Mouse (Mus musculus) forebrain, embryonic 12.5 days (tissue): ENCODE data around the gene Rab21. TPM values are rescaled to one million over a fixed set of nuclear protein-coding genes. Genes with fewer than 3 reads are reported as not detected.
"Not testable (repeated sequence)": the region's sequence is repeated elsewhere in the genome, so short reads cannot be mapped to it uniquely, and the experiment has no call there.

ENCODE experiments used
- ATAC-seq: fragments of 200-750 bp; cut with Nextera tagmentation; 2 replicates; pipeline ENCODE4 v1.8.0; 2017; ENCODE audit warnings: moderate TSS enrichment; ENCODE audit not compliant: low FRiP score
- H3K27ac ChIP-seq: fragments of 300-500 bp; sonication (generic); 2 replicates; pipeline ENCODE4 v1.5.1; 2016; ENCODE audit warnings: mild to moderate bottlenecking
- H3K27me3 ChIP-seq: fragments of 300-500 bp; sonication (generic); 2 replicates; pipeline ENCODE4 v1.6.1; 2016; ENCODE audit warnings: mild to moderate bottlenecking
- H3K36me3 ChIP-seq: fragments of 300-500 bp; sonication (generic); replicated peaks from 2 replicates; pipeline ENCODE4 v1.6.1; 2016; ENCODE audit warnings: mild to moderate bottlenecking
- H3K4me1 ChIP-seq: fragments of 300-500 bp; sonication (generic); 2 replicates; pipeline ENCODE4 v1.6.1; 2016
- H3K4me2 ChIP-seq: fragments of 300-500 bp; sonication (generic); 2 replicates; pipeline ENCODE4 v1.6.1; 2016; ENCODE audit warnings: mild to moderate bottlenecking, moderate library complexity
- H3K4me3 ChIP-seq: fragments of 300-500 bp; sonication (generic); replicated peaks from 2 replicates; pipeline ENCODE4 v1.5.1; 2016; ENCODE audit warnings: mild to moderate bottlenecking
- H3K9ac ChIP-seq: fragments of 300-500 bp; sonication (generic); 2 replicates; pipeline ENCODE4 v1.6.1; 2016; ENCODE audit warnings: mild to moderate bottlenecking
- H3K9me3 ChIP-seq: fragments of 300-500 bp; sonication (generic); 2 replicates; pipeline ENCODE4 v1.6.1; 2016
- WGBS: fragments of 180-500 bp; shearing (Covaris S2); methylation state at CpG from one replicate; pipeline ENCODE4 v1.1.7; 2016; 5-methylcytosine and 5-hydroxymethylcytosine counted together
- polyA plus RNA-seq: library from polyadenylated mRNA; unstranded; fragments of >200 nt; fragmentation: Nextera tagmentation; extraction: Ambion mirVana; gene quantifications from 2 replicates; pipeline ENCODE4 v1.2.1, GENCODE M21; 2016

The Rab21 gene
- polyA plus RNA-seq, 1 experiment from 2014 or later = 5.3 TPM

GRCm38 (mm10) chr10:115321317-115322035, 6.1 kb upstream of the Rab21 start:
- H3K9me3 ChIP-seq = no peaks in the 10 kb centered on the region
- 58% methylated on average over 5 of the region's 5 CpGs for WGBS
- H3K36me3 ChIP-seq = no peaks in the 10 kb centered on the region
- H3K27me3 ChIP-seq = peaks cover 9% of the 10 kb centered on the region; the same call in 1 of the 2 replicates
- no peak overlapping the region for H3K9ac ChIP-seq
- no peak overlapping the region for H3K4me3 ChIP-seq
- no peak overlapping the region for H3K27ac ChIP-seq
- no peak for ATAC-seq
- H3K4me2 ChIP-seq = no peak overlapping the region
- H3K4me1 ChIP-seq = no peaks in the 10 kb centered on the region

GRCm38 (mm10) chr10:115318388-115318787, 3.0 kb upstream of the Rab21 start:
- H3K4me2 ChIP-seq, ATAC-seq: not testable (repeated sequence)
- 70% methylated on average over 3 of the region's 3 CpGs for WGBS

GRCm38 (mm10) chr10:115316313-115316712, 919 bp upstream of the Rab21 start:
- H3K4me1 ChIP-seq = peaks cover 24% of the 10 kb centered on the region
- no peaks in the 10 kb centered on the region for H3K27me3 ChIP-seq
- peak overlapping the region; percentile 82 for H3K4me2 ChIP-seq
- H3K27ac ChIP-seq = 0 out of 2 replicates have a peak overlapping the region, but pooled peaks have one; percentile 94
- no peak overlapping the region for H3K9ac ChIP-seq
- H3K36me3 ChIP-seq = no peaks in the 10 kb centered on the region
- H3K4me3 ChIP-seq = peak overlapping the region; percentile 88; the same call in 1 of the 2 replicates
- no peaks in the 10 kb centered on the region for H3K9me3 ChIP-seq
- ATAC-seq = no peak
- WGBS = 59% methylated on average over 11 of the region's 11 CpGs

More at GRCm38 (mm10) chr10:115318388-115318787, 3.0 kb upstream of the Rab21 start:
- H3K27ac ChIP-seq, H3K27me3 ChIP-seq, H3K9me3 ChIP-seq, H3K36me3 ChIP-seq, H3K4me3 ChIP-seq, H3K4me1 ChIP-seq, H3K9ac ChIP-seq: not testable (repeated sequence)

- peak overlapping the region; percentile 82 for H3K4me2 ChIP-seq
- WGBS = 2% methylated on average over 57 of the region's 73 CpGs
- H3K9me3 ChIP-seq = no peaks in the 10 kb centered on the region
- peak; percentile 74 for ATAC-seq
- H3K27me3 ChIP-seq = no peaks in the 10 kb centered on the region
- peak overlapping the region; percentile 88 for H3K4me3 ChIP-seq
- H3K36me3 ChIP-seq = no peaks in the 10 kb centered on the region
- H3K27ac ChIP-seq = peak overlapping the region; percentile 94
- peaks cover 24% of the 10 kb centered on the region for H3K4me1 ChIP-seq
- H3K9ac ChIP-seq = peak overlapping the region; percentile 83
These were observed 577 bp downstream of the Rab21 start for GRCm38 (mm10) chr10:115314582-115315452.

GRCm38 (mm10) chr10:115314287-115314581, 1.2 kb downstream of the Rab21 start:
- ATAC-seq = no peak
- H3K9ac ChIP-seq = peak overlapping the region; percentile 83
- H3K27me3 ChIP-seq = no peaks in the 10 kb centered on the region
- no peaks in the 10 kb centered on the region for H3K36me3 ChIP-seq
- H3K27ac ChIP-seq = no peak overlapping the region
- H3K4me1 ChIP-seq = peaks cover 24% of the 10 kb centered on the region
- peak overlapping the region; percentile 82 for H3K4me2 ChIP-seq
- H3K4me3 ChIP-seq = peak overlapping the region; percentile 88
- 33% methylated on average over 6 of the region's 6 CpGs for whole genome bisulfite sequencing
- H3K9me3 ChIP-seq = no peaks in the 10 kb centered on the region

GRCm38 (mm10) chr10:115313641-115314286, 1.6 kb downstream of the Rab21 start:
- Histone ChIP-seq H3K27me3 (no peaks in the 10 kb centered on the region), H3K4me1 (peaks cover 24% of the 10 kb centered on the region), H3K9me3 (no peaks in the 10 kb centered on the region), H3K9ac (peak overlapping the region; percentile 83), H3K36me3 (no peaks in the 10 kb centered on the region), H3K27ac (no peak overlapping the region), H3K4me3 (peak overlapping the region; percentile 88), H3K4me2 (peak overlapping the region; percentile 82)
- WGBS = 67% methylated on average over 14 of the region's 14 CpGs
- no peak for ATAC-seq

- WGBS = 57% methylated on average over 3 of the region's 3 CpGs
These were observed 2.7 kb downstream of the Rab21 start for GRCm38 (mm10) chr10:115312732-115313131.

GRCm38 (mm10) chr10:115312194-115312593, 3.2 kb downstream of the Rab21 start:
- Histone ChIP-seq H3K9ac (no peak overlapping the region), H3K27ac (no peak overlapping the region), H3K4me2 (no peak overlapping the region), H3K4me1 (peaks cover 24% of the 10 kb centered on the region), H3K27me3 (no peaks in the 10 kb centered on the region), H3K4me3 (no peak overlapping the region), H3K36me3 (no peaks in the 10 kb centered on the region), H3K9me3 (no peaks in the 10 kb centered on the region)
- WGBS = 88% methylated on average over 5 of the region's 5 CpGs
- ATAC-seq = no peak

More at GRCm38 (mm10) chr10:115312732-115313131, 2.7 kb downstream of the Rab21 start:
- no peaks in the 10 kb centered on the region for H3K36me3 ChIP-seq
- peaks cover 24% of the 10 kb centered on the region for H3K4me1 ChIP-seq
- H3K9ac ChIP-seq = no peak overlapping the region
- no peaks in the 10 kb centered on the region for H3K27me3 ChIP-seq
- H3K4me3 ChIP-seq = no peak overlapping the region
- no peaks in the 10 kb centered on the region for H3K9me3 ChIP-seq
- no peak for ATAC-seq
- no peak overlapping the region for H3K27ac ChIP-seq
- no peak overlapping the region for H3K4me2 ChIP-seq

- Histone ChIP-seq H3K4me1 (peaks cover 24% of the 10 kb centered on the region), H3K9me3 (no peaks in the 10 kb centered on the region), H3K27me3 (no peaks in the 10 kb centered on the region), H3K4me3 (no peak overlapping the region), H3K27ac (no peak overlapping the region), H3K9ac (no peak overlapping the region), H3K4me2 (no peak overlapping the region), H3K36me3 (no peaks in the 10 kb centered on the region)
- WGBS = 87% methylated on average over 14 of the region's 14 CpGs
- no peak for ATAC-seq
These were observed 4.0 kb downstream of the Rab21 start for GRCm38 (mm10) chr10:115311263-115311965.

GRCm38 (mm10) chr10:115309191-115309590, 6.2 kb downstream of the Rab21 start:
- Histone ChIP-seq H3K27ac (no peak overlapping the region), H3K4me3 (no peak overlapping the region), H3K9ac (no peak overlapping the region), H3K27me3 (no peaks in the 10 kb centered on the region), H3K9me3 (no peaks in the 10 kb centered on the region), H3K4me2 (no peak overlapping the region), H3K36me3 (no peaks in the 10 kb centered on the region), H3K4me1 (peaks cover 24% of the 10 kb centered on the region)
- WGBS = 96% methylated on average over 4 of the region's 4 CpGs
- ATAC-seq = no peak

GRCm38 (mm10) chr10:115307331-115307875, 8.0 kb downstream of the Rab21 start:
- no peak overlapping the region for H3K4me2 ChIP-seq
- H3K27me3 ChIP-seq = no peaks in the 10 kb centered on the region
- H3K4me1 ChIP-seq = peaks cover 6% of the 10 kb centered on the region
- peaks cover 4% of the 10 kb centered on the region; the same call in 1 of the 2 replicates for H3K36me3 ChIP-seq
- ATAC-seq = no peak
- no peak overlapping the region for H3K9ac ChIP-seq
- no peak overlapping the region for H3K4me3 ChIP-seq
- H3K27ac ChIP-seq = no peak overlapping the region
- H3K9me3 ChIP-seq = no peaks in the 10 kb centered on the region
- 94% methylated on average over 7 of the region's 7 CpGs for WGBS
